Mouse (Mus musculus): ENCODE results near the gene Gna12.

DNA sequence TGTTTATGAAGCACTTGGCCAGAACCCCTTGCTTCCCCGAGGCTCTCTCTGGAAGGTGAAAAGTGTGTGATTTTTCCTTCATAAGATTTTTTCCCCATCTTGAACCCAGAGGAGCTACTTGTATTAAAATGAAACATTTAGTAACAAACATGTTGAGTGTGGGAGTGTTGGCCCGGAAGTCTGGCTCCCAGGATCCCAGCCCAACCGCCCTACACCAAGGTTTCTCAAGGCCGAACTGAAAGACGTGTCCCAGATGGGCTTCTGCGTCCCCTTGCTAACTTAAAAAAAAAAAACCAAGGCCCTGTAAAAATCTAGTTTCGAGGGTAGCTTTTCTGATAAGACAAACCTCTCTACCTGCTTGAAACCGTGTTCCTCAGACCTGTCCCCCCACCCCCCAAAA lies 2.3 kb downstream of the Gna12 start:
- TF ChIP-seq CTCF (IDR thresholded peaks at IDR 0.05; ENCODE audit: borderline replicate concordance, insufficient read depth, low read length) = no peak
- TF ChIP-seq POLR2A (IDR thresholded peaks at IDR 0.05; ENCODE audit: low read depth, low read length) = no peak
